Mouse (Mus musculus): Measurements from ENCODE around the gene Ucp3. TPM values are rescaled to one million over a fixed set of nuclear protein-coding genes. Genes with fewer than 3 reads are reported as not detected.

Ucp3 gene
- total RNA-seq, 2 experiments from 2014 or later: not detected

GRCm38 (mm10) chr7:100534216-100534615, 61.4 kb downstream of the Ucp3 start:
- no peak for ATAC-seq (replicated peaks; ENCODE audit: low FRiP score, poor library complexity, severe bottlenecking)

- no peak for ATAC-seq (replicated peaks; ENCODE audit: low FRiP score, poor library complexity, severe bottlenecking)
Measured at GRCm38 (mm10) chr7:100535831-100536230, 63.0 kb downstream of the Ucp3 start.

Other genes starting within 250 kb of the Ucp3 start
- gene Pgm2l1, start 245.6 kb upstream of the Ucp3 start, total RNA-seq (2015; ENCODE audit: low replicate concordance): 11.1 and 13.2 TPM in 2 replicates
- gene Pgm2l1, start 245.6 kb upstream of the Ucp3 start, total RNA-seq (2017; ENCODE audit: low replicate concordance): 12.7 and 18.4 TPM in 2 replicates
- not detected in 2 replicates for gene P4ha3, start 187.5 kb upstream of the Ucp3 start, total RNA-seq (2015; ENCODE audit: low replicate concordance)
- gene P4ha3, start 187.5 kb upstream of the Ucp3 start, total RNA-seq (2017; ENCODE audit: low replicate concordance): not detected in 2 replicates
- gene C2cd3, start 100.8 kb upstream of the Ucp3 start, total RNA-seq (2015; ENCODE audit: low replicate concordance): 11.1 and 28.8 TPM in 2 replicates
- 14.8 and 17.4 TPM in 2 replicates for gene C2cd3, start 100.8 kb upstream of the Ucp3 start, total RNA-seq (2017; ENCODE audit: low replicate concordance)
- 11.5 and 16.1 TPM in 2 replicates for gene Ppme1, start 100.7 kb upstream of the Ucp3 start, total RNA-seq (2015; ENCODE audit: low replicate concordance)
- gene Ppme1, start 100.7 kb upstream of the Ucp3 start, total RNA-seq (2017; ENCODE audit: low replicate concordance): 29.1 and 37.9 TPM in 2 replicates
- 1,034 and 1,242 TPM in 2 replicates for gene Ucp2, start 20.3 kb downstream of the Ucp3 start, total RNA-seq (2015; ENCODE audit: low replicate concordance)
- 1,143 and 1,228 TPM in 2 replicates for gene Ucp2, start 20.3 kb downstream of the Ucp3 start, total RNA-seq (2017; ENCODE audit: low replicate concordance)
- 1.5 TPM in 1 of 2 replicates, not detected in the other for gene Dnajb13, start 42.0 kb downstream of the Ucp3 start, total RNA-seq (2015; ENCODE audit: low replicate concordance)
- 2.6 and 9.2 TPM in 2 replicates for gene Dnajb13, start 42.0 kb downstream of the Ucp3 start, total RNA-seq (2017; ENCODE audit: low replicate concordance)
- gene Coa4, start 64.1 kb downstream of the Ucp3 start, total RNA-seq (2015; ENCODE audit: low replicate concordance): 1.7 and 4.0 TPM in 2 replicates
- 6.7 and 9.8 TPM in 2 replicates for gene Coa4, start 64.1 kb downstream of the Ucp3 start, total RNA-seq (2017; ENCODE audit: low replicate concordance)
- 60.5 and 60.6 TPM in 2 replicates for gene Rab6a, start 134.4 kb downstream of the Ucp3 start, total RNA-seq (2015; ENCODE audit: low replicate concordance)
- gene Rab6a, start 134.4 kb downstream of the Ucp3 start, total RNA-seq (2017; ENCODE audit: low replicate concordance): 62.5 and 81.7 TPM in 2 replicates
- gene Mrpl48, start 135.3 kb downstream of the Ucp3 start, total RNA-seq (2015; ENCODE audit: low replicate concordance): 3.5 and 27.4 TPM in 2 replicates
- 7.1 and 40.0 TPM in 2 replicates for gene Mrpl48, start 135.3 kb downstream of the Ucp3 start, total RNA-seq (2017; ENCODE audit: low replicate concordance)
- not detected in 2 replicates for gene Plekhb1, start 189.4 kb downstream of the Ucp3 start, total RNA-seq (2015; ENCODE audit: low replicate concordance)
- gene Plekhb1, start 189.4 kb downstream of the Ucp3 start, total RNA-seq (2017; ENCODE audit: low replicate concordance): not detected in 2 replicates
- gene Fam168a, start 233.6 kb downstream of the Ucp3 start, total RNA-seq (2015; ENCODE audit: low replicate concordance): 7.9 and 8.1 TPM in 2 replicates
- gene Fam168a, start 233.6 kb downstream of the Ucp3 start, total RNA-seq (2017; ENCODE audit: low replicate concordance): 3.4 and 5.9 TPM in 2 replicates